Mouse (Mus musculus): Measurements from ENCODE around the gene Gm49393.

Gm49393 gene

GRCm38 (mm10) chr13:60809690-60810089, 125.7 kb downstream of the Gm49393 start:
- DNase-seq (ENCODE audit: low spot score) = no peak
